Mouse (Mus musculus): Measurements from ENCODE around the gene Rgs6. TPM values are rescaled to one million over a fixed set of nuclear protein-coding genes. Genes with fewer than 3 reads are reported as not detected.

Gene Rgs6
- polyA plus RNA-seq, 2 experiments from 2014 or later = 0.28 TPM; not detected in 1

GRCm38 (mm10) chr12:82985300-82985699 lies 397.2 kb downstream of the Rgs6 start:
- no peak for ATAC-seq

- ATAC-seq = no peak
Measured at GRCm38 (mm10) chr12:82987661-82988060, 399.6 kb downstream of the Rgs6 start.

DNA sequence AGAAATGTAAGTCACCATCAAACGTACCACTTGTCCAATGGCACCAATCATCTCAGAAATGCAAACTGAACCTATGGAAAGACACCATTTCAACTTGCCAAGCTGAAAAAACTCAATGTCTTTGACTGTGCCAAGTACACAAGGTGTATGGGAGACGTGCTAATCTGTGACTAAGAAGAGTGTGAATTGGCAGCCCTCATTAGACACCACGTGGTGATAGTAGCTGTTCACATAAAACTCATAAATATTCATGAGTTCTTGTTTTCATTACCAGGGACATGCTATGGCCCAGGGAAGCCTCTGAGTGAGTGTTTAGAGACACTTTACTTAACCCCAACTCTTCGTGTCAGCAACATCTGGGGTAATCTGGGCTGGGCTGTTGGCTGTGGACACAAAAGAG lies 405.8 kb downstream of the Rgs6 start:
- no peak for ATAC-seq

DNA sequence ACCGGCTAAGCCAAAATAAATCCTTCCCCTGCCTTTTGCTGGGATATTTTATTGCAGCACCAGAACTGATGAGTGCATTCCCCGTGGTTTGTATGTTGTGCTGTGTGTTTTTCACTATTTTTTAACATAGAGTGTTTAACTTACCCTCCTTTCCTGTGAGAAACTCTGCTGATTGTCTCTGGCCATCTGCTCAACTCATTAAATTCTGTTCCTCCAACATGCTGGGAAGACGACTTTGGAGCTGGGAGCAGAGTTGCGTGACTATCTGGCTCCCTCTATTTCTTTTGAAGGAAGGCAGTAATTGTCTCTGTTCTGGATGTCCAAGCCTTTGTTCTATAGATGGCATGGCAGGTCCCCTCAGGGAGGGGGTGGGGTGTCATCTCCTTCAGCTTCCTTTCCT lies 408.7 kb downstream of the Rgs6 start:
- ATAC-seq = no peak

GRCm38 (mm10) chr12:82998682-82999332 lies 410.7 kb downstream of the Rgs6 start:
- no peak for ATAC-seq

GRCm38 (mm10) chr12:82999333-83000032 lies 411.4 kb downstream of the Rgs6 start:
- ATAC-seq = no peak

GRCm38 (mm10) chr12:83000033-83000570 lies 412.0 kb downstream of the Rgs6 start:
- no peak for ATAC-seq

DNA sequence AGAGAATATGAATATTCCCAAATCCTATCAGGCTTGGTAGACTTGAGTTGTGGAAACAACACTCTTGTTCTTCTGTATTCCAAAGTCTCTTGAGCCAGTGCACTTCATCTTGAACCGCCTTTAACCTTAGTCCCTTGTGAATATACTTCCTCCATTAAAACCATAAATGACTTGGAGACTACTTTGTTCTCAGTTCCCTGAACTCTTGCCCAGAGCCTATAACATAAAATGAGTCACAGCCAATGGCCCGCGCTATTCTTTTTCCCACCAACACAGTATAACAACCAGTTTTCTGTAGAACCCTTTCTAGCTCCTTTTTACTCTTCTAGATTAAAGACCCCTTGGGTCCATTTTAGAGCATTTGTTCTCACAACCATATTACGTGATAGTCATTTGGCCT lies 412.9 kb downstream of the Rgs6 start:
- no peak for ATAC-seq

GRCm38 (mm10) chr12:83004014-83004682 lies 416.1 kb downstream of the Rgs6 start:
- no peak for ATAC-seq

DNA sequence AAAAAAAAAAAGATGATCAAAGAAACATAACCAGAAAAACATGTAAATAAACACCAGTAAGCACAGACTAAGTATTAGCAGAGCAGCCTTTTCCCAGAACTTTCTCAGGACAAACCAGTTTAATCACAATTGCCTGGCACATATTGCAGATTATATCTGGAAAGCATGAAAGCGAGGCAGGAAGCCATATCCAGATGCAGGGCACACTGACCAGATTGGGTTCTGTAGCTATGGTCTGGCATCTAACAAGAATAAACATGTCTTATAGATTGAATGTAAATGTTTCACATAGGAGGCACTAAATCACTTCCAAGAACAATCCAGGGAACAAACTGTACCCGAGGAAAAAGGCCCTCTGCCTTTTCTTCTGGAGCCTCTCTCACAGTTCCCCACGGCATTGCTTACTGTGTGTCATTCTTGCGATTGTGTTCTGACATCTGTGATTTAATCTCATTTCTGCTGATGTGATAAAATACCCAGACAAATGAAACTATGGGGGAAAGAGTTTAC lies 423.0 kb downstream of the Rgs6 start:
- ATAC-seq = no peak

GRCm38 (mm10) chr12:83013918-83014691 lies 426.0 kb downstream of the Rgs6 start:
- ATAC-seq = no peak

DNA sequence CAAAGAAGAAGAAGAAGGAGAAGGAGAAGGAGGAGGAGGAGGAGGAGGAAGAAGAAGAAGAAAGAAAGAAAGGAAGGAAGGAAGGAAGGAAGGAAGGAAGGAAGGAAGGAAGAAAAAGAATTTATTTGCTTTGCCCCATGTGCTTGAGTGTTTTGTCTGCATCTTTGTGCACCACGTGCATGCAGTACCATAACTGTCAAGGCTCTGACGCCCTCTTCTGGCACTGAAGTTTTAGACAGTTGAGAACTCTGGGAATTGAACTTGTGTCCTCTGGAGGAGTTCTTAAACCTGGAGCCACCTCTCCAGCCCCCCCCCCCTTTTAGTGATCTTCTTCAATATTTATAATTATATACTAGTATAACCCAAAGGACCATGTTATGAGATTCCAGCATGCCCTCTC lies 426.8 kb downstream of the Rgs6 start:
- ATAC-seq = no peak

DNA sequence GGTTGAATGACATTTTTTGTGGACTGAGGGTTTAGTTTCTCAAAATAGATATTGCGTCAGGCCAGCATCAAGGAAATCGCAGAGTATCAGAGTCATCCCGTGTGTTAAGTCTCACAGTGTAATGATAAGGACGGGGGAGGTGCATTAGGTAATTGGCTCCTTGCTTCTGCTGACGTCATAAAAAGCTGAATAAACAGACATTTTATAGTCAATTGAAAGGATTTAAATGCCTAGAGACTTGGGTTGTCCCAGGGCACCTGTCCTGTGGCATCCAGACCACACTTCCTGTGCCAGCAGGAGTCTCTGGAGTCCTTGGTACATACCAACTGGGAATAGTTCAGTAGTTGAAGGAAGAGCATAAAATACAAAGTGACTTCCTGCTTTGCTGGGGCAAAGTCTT lies 427.3 kb downstream of the Rgs6 start:
- no peak for ATAC-seq

DNA sequence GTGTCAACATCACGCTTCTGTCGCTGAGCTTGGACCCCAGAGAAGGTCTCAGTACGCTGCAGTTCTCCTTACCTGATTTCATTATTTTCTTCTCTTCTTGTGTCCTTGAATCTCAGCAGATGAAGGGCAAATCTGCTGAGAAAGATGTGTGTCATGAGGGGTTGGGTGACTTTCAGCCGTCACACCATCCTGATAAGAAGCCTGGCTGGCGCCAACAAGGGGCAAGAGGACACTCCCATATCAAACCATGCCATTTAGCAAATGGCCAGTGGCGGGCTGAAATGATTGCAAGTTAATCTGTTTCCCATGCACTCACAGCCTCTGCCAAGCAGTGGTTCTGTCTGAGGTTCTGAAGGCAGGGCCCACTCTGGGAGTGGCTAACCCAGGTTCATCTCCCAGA lies 428.4 kb downstream of the Rgs6 start:
- no peak for ATAC-seq

- no peak for ATAC-seq
Measured at GRCm38 (mm10) chr12:83018005-83018404, 429.9 kb downstream of the Rgs6 start.

- no peak for ATAC-seq
Measured at GRCm38 (mm10) chr12:83026985-83027384, 438.9 kb downstream of the Rgs6 start.

DNA sequence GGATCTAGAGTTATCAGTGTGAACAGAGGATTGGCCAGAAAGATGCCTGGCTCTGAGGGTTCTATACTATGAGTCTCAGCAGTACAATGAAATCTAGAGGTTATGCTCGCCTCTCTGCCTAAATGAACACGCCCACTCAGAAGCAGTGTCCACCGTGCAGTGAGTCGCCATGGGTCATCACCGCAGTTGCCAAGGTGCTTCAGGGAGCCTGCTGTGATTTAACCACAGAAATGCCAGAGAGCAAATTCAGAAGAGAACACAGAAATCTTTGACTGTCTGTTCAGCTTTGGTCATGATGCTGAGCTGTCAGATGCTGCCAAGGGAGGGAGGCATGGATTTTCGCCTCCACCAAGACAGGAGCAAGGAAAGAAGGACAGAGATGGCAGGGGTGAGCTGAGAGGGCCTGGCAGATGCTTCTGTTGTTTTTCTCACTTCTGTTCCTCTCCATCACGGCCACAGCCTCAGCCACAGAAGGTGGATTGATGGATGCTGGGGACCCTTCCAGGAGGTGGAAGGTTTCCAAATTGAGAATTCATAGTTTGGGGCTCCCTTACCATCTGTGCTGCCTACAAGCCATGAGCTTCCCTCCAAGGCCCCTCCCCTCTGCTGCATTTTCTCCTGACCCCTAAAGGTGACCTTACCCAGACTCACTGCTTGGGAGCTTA lies 445.2 kb downstream of the Rgs6 start:
- no peak for ATAC-seq

- no peak for ATAC-seq
Measured at GRCm38 (mm10) chr12:83034859-83035569, 446.9 kb downstream of the Rgs6 start.

- ATAC-seq = no peak
Measured at GRCm38 (mm10) chr12:83037798-83038560, 449.9 kb downstream of the Rgs6 start.

DNA sequence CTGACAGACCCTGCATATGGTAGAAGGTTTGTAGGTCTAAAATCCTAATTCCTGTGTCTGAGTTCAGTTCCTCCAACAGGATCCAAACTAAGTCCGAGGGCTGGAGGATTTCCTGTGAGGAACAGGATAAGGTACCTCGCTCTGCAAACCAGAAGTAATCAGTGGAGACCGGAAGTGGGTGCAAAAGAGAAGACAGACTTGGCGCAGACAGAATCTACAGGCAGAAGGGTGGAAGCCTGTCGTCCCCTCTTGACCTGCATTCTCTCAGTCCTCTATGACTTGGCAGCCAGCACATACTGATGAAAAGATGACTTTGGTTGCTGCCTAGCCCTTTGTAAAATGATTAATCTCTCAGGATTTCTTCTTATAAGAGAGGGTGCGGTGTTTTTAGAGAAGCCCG lies 450.7 kb downstream of the Rgs6 start:
- no peak for ATAC-seq

GRCm38 (mm10) chr12:83039859-83040258 lies 451.8 kb downstream of the Rgs6 start:
- ATAC-seq = no peak
